ENCODE assay signal across 17 mouse cellular contexts in genomic region chr15:6964635-6965034, GRCm38 (mm10).
DNase-seq lines count a peak whose midpoint lies in the region; ATAC-seq and TF ChIP-seq lines count a peak whose summit lies in the region.
"Had no signal": no experiment of that assay in that cellular context is flagged by ENCODE, and none has a peak within 500 bp of the region (broad histone marks: within the 10 kb centered on the region; RNA-seq: fewer than 3 reads in every experiment).

No protein-coding gene starts in this region.

- WGBS in kidney, adult 2 months: 68% methylated on average over 4 of the region's 4 CpGs
- 79% methylated on average over 4 of the region's 4 CpGs for WGBS in kidney, embryonic 16.5 days
- 73% methylated on average over 4 of the region's 4 CpGs for WGBS in lung, postnatal 0 days
- 75% methylated on average over 4 of the region's 4 CpGs for WGBS in lung, adult 2 months
- WGBS in forebrain, embryonic 13.5 days: 92% methylated on average over 4 of the region's 4 CpGs

- H3K27ac ChIP-seq in kidney, adult 2 months (ENCODE audit: insufficient read depth, low read depth, low read length): no peak overlapping the region
- H3K27ac ChIP-seq in kidney, embryonic 16.5 days (ENCODE audit: low read length): no peak overlapping the region
- no peak overlapping the region for H3K27ac ChIP-seq in lung, postnatal 0 days (ENCODE audit: low read length)
- no peak overlapping the region for H3K27ac ChIP-seq in forebrain, embryonic 13.5 days
- H3K27ac ChIP-seq: heart, embryonic 13.5 days; hindbrain, embryonic 14.5 days; liver, embryonic 13.5 days; macrophage; midbrain, embryonic 13.5 days had no signal

- no peak for ATAC-seq in kidney, embryonic 16.5 days (ENCODE audit: low FRiP score, low TSS enrichment)
- no peak for ATAC-seq in lung, postnatal 0 days
- ATAC-seq in frontal cortex, adult (ENCODE audit: low TSS enrichment): no peak
- no peak for ATAC-seq in forebrain, embryonic 13.5 days
- ATAC-seq: intestine, embryonic 16.5 days; midbrain, embryonic 13.5 days had no signal

- no peaks in the 10 kb centered on the region for H3K36me3 ChIP-seq in kidney, adult 2 months (ENCODE audit: control insufficient read depth, insufficient read depth, low read length)
- no peaks in the 10 kb centered on the region for H3K36me3 ChIP-seq in kidney, embryonic 16.5 days (ENCODE audit: insufficient read depth, low read length)
- no peaks in the 10 kb centered on the region for H3K36me3 ChIP-seq in lung, postnatal 0 days (ENCODE audit: insufficient read depth, low read length)
- no peaks in the 10 kb centered on the region for H3K36me3 ChIP-seq in forebrain, embryonic 13.5 days (ENCODE audit: poor library complexity, severe bottlenecking)
- H3K36me3 ChIP-seq: heart, embryonic 13.5 days; liver, embryonic 13.5 days; midbrain, embryonic 13.5 days had no signal

- TF ChIP-seq CTCF in kidney, adult 2 months (conservative IDR thresholded peaks at IDR 0.05; ENCODE audit: insufficient read depth, insufficient read length, low read depth, low read length): no peak
- no peak for TF ChIP-seq CTCF in lung, postnatal 0 days (IDR thresholded peaks at IDR 0.05)
- TF ChIP-seq CTCF in lung, adult 2 months (IDR thresholded peaks at IDR 0.05; ENCODE audit: insufficient read depth, low read length): no peak

- no peak overlapping the region for H3K9ac ChIP-seq in kidney, embryonic 16.5 days (replicated peaks; ENCODE audit: low read length)
- H3K9ac ChIP-seq in lung, postnatal 0 days (replicated peaks; ENCODE audit: low read depth): no peak overlapping the region
- no peak overlapping the region for H3K9ac ChIP-seq in forebrain, embryonic 13.5 days
- H3K9ac ChIP-seq: heart, embryonic 13.5 days; hindbrain, embryonic 14.5 days; liver, embryonic 13.5 days; midbrain, embryonic 13.5 days had no signal

- no peak overlapping the region for H3K4me3 ChIP-seq in kidney, adult 2 months (ENCODE audit: insufficient read depth, low read depth, low read length)
- no peak overlapping the region for H3K4me3 ChIP-seq in kidney, embryonic 16.5 days (ENCODE audit: low read length)
- H3K4me3 ChIP-seq in lung, postnatal 0 days (ENCODE audit: low read depth, low read length): no peak overlapping the region
- H3K4me3 ChIP-seq in lung, adult 2 months (replicated peaks; ENCODE audit: extremely low read depth, low read depth, low read length): no peak overlapping the region
- no peak overlapping the region for H3K4me3 ChIP-seq in forebrain, embryonic 13.5 days
- H3K4me3 ChIP-seq: heart, embryonic 13.5 days; liver, embryonic 13.5 days; midbrain, embryonic 13.5 days had no signal

- H3K4me1 ChIP-seq in kidney, adult 2 months (ENCODE audit: control insufficient read depth, insufficient read depth, low read length): no peaks in the 10 kb centered on the region
- H3K4me1 ChIP-seq in kidney, embryonic 16.5 days (ENCODE audit: insufficient read depth, low read length): no peaks in the 10 kb centered on the region
- H3K4me1 ChIP-seq in lung, postnatal 0 days (ENCODE audit: insufficient read depth, low read depth, low read length): no peaks in the 10 kb centered on the region
- H3K4me1 ChIP-seq in lung, adult 2 months (ENCODE audit: control insufficient read depth, insufficient read depth, low read length): no peaks in the 10 kb centered on the region; the same call in 1 of the 2 replicates
- no peaks in the 10 kb centered on the region for H3K4me1 ChIP-seq in forebrain, embryonic 13.5 days
- H3K4me1 ChIP-seq: heart, embryonic 13.5 days; liver, embryonic 13.5 days; midbrain, embryonic 13.5 days had no signal

- no peak for TF ChIP-seq POLR2A in kidney, adult 2 months (IDR thresholded peaks at IDR 0.05; ENCODE audit: low read depth, low read length)
- no peak for TF ChIP-seq POLR2A in lung, adult 2 months (IDR thresholded peaks at IDR 0.05; ENCODE audit: borderline replicate concordance, extremely low read depth, low read depth, low read length)

- H3K4me2 ChIP-seq in kidney, embryonic 16.5 days (replicated peaks; ENCODE audit: low read depth, low read length): no peak overlapping the region
- H3K4me2 ChIP-seq in lung, postnatal 0 days (replicated peaks; ENCODE audit: low read depth, low read length): no peak overlapping the region
- no peak overlapping the region for H3K4me2 ChIP-seq in forebrain, embryonic 13.5 days
- H3K4me2 ChIP-seq: heart, embryonic 13.5 days; hindbrain, embryonic 14.5 days; liver, embryonic 13.5 days; midbrain, embryonic 13.5 days had no signal

- H3K27me3 ChIP-seq in kidney, adult 2 months (replicated peaks; ENCODE audit: control insufficient read depth, insufficient read depth, low read length): no peaks in the 10 kb centered on the region
- no peaks in the 10 kb centered on the region for H3K27me3 ChIP-seq in kidney, embryonic 16.5 days (ENCODE audit: insufficient read depth, low read length)
- no peaks in the 10 kb centered on the region for H3K27me3 ChIP-seq in lung, postnatal 0 days (replicated peaks; ENCODE audit: insufficient read depth, low read length)
- no peaks in the 10 kb centered on the region for H3K27me3 ChIP-seq in forebrain, embryonic 13.5 days
- H3K27me3 ChIP-seq: heart, embryonic 13.5 days; liver, embryonic 13.5 days; midbrain, embryonic 13.5 days had no signal

- peak; percentile 3 for DNase-seq in kidney, adult 2 months
- DNase-seq in lung, postnatal 0 days (ENCODE audit: low spot score): peak; percentile 33
- DNase-seq in lung, adult 2 months: no peak
- DNase-seq in heart, adult 9 months (ENCODE audit: low spot score in 2 of 2): peak; percentile 35 to 37
- DNase-seq in skeletal muscle tissue, adult 2 months (ENCODE audit: low read depth, low spot score): peak; percentile 49
- DNase-seq: B cell, adult 2 months; cerebellum, adult 11-12 months; liver, embryonic 13.5 days; right cerebral cortex, adult 18-20 months had no signal

- TF ChIP-seq EP300 in lung, postnatal 0 days (IDR thresholded peaks at IDR 0.05): peak; percentile 67

- no peaks in the 10 kb centered on the region for H3K9me3 ChIP-seq in kidney, embryonic 16.5 days (ENCODE audit: low read length)
- no peaks in the 10 kb centered on the region for H3K9me3 ChIP-seq in lung, postnatal 0 days (ENCODE audit: low read length)
- no peaks in the 10 kb centered on the region for H3K9me3 ChIP-seq in forebrain, embryonic 13.5 days (replicated peaks)
- H3K9me3 ChIP-seq: heart, embryonic 13.5 days; liver, embryonic 13.5 days; midbrain, embryonic 13.5 days had no signal
